Mouse (Mus musculus) adrenal gland, postnatal 14 days (tissue): ENCODE measurements around the gene Il18. TPM values are rescaled to one million over a fixed set of nuclear protein-coding genes. Genes with fewer than 3 reads are reported as not detected.
"Not testable (repeated sequence)": the region's sequence is repeated elsewhere in the genome, so short reads cannot be mapped to it uniquely, and the experiment has no call there.

Experiments used
- DNase-seq: peaks from one replicate; pipeline ENCODE4 v3.0.0; 2021; ENCODE audit warnings: mixed read lengths
- total RNA-seq: library from RNA; stranded (reverse); gene quantifications from 2 replicates; pipeline ENCODE4 v1.2.3, GENCODE M21; 2021

Gene Il18
- total RNA-seq, 1 experiment from 2014 or later, result 5.7 TPM

GRCm38 (mm10) chr9:50603998-50604324 is 49.3 kb downstream of the Il18 start:
- DNase-seq, result no peak

DNA sequence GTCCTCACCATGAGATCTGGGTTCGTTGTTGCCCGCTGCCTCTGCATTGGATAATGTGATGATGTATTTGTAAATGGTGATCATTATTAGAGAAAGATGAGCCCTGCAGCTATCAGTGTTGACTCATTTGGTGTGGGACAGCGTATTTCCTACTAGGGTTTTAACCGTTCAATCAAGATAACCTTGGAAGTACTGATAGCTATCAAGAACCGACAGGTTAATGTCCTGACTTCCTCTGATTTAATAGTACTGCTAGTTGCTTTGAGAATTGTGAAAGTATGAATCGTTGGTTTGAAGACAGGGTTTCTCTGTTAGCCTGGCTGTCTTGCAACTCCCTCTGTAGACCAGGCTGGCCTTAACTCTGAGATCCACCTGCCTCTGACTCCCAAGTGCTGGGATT is 49.7 kb downstream of the Il18 start:
- no peak for DNase-seq

GRCm38 (mm10) chr9:50612115-50612514 is 57.5 kb downstream of the Il18 start:
- DNase-seq, result no peak

- DNase-seq, result no peak
Measured at GRCm38 (mm10) chr9:50616161-50616560, 61.5 kb downstream of the Il18 start.

- DNase-seq, result peak; percentile 92
Measured at GRCm38 (mm10) chr9:50616766-50617603, 62.4 kb downstream of the Il18 start, which contains the start of the genes Pih1d2 and Nkapd1. TSS of gene Pih1d2 (plus strand) at chr9:50617321. TSS of gene Nkapd1 (minus strand) at chr9:50617464.

DNA sequence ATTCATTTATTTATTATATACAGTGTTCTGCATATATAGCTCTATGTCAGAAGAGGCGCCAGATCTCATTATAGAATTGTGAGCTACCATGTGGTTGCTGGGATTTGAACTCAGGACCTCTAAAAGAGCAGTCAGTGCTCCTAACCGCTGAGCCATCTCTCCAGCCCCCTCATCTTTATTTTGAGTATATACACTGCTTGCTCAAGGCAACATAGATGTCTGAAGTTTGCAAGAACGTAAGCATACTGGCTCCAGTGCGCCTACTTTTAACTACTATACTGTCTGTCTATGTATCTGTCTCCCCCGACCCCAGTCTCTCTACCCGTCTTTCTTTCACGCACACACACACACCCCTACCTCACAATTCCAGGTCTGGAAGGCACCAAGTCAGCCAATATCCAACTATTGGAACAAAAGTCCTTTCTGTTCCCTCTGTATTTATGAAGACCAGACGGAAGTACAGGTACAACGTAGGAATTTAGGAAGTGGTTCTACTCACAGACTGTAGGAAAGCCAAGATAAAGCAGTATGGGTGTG is 63.2 kb downstream of the Il18 start:
- DNase-seq, result no peak

DNA sequence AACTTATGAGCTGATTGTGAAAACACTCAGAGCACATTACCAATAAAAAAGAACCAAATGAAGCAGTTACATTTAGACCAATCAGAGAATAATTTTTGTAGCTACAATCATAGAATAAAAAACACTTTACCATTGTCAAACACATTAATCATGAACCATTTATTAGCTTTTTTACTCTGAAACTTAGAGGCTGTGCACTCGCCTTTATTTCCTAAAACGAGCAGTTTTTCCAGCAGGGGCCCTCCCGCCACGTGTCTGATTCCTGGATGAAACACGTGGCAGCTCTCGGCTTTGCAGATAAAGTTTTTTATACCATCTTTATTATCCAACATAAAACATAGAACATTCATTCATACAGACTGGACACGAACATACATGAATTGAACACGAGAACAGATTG is 76.3 kb downstream of the Il18 start:
- DNase-seq, result not testable (repeated sequence)

Other genes with a start within 250 kb of the Il18 start
- gene Rpl10-ps3, start 209.9 kb upstream of the Il18 start, total RNA-seq, result 879 and 1,024 TPM in 2 replicates
- gene Plet1, start 60.3 kb upstream of the Il18 start, total RNA-seq, result 0.33 and 0.41 TPM in 2 replicates
- gene Pts, start 26.1 kb upstream of the Il18 start, total RNA-seq, result 68.9 and 73.9 TPM in 2 replicates
- gene Bco2, start 354 bp downstream of the Il18 start, total RNA-seq, result 2.1 and 3.7 TPM in 2 replicates
- gene Tex12, start 6.5 kb downstream of the Il18 start, total RNA-seq, result not detected in 2 replicates
- 554 and 565 TPM in 2 replicates for gene Sdhd, start 49.0 kb downstream of the Il18 start, total RNA-seq
- gene Timm8b, start 49.1 kb downstream of the Il18 start, total RNA-seq, result 171 and 184 TPM in 2 replicates
- gene Pih1d2, start 62.5 kb downstream of the Il18 start, total RNA-seq, result 1.6 and 1.9 TPM in 2 replicates
- gene Nkapd1, start 62.6 kb downstream of the Il18 start, total RNA-seq, result 24.3 and 25.3 TPM in 2 replicates
- gene Dlat, start 105.0 kb downstream of the Il18 start, total RNA-seq, result 252 and 279 TPM in 2 replicates
- gene Dixdc1, start 184.7 kb downstream of the Il18 start, total RNA-seq, result 8.4 and 9.5 TPM in 2 replicates
- gene 2310030G06Rik, start 191.7 kb downstream of the Il18 start, total RNA-seq, result 6.6 and 6.9 TPM in 2 replicates
- 21.4 and 29.2 TPM in 2 replicates for gene Cryab, start 196.5 kb downstream of the Il18 start, total RNA-seq
- 1.5 and 1.9 TPM in 2 replicates for gene Hspb2, start 197.5 kb downstream of the Il18 start, total RNA-seq
- gene Fdxacb1, start 213.4 kb downstream of the Il18 start, total RNA-seq, result 5.7 and 6.4 TPM in 2 replicates
- 26.0 and 28.4 TPM in 2 replicates for gene Alg9, start 220.2 kb downstream of the Il18 start, total RNA-seq
- 35.5 and 37.2 TPM in 2 replicates for gene 1110032A03Rik, start 220.7 kb downstream of the Il18 start, total RNA-seq